Mouse (Mus musculus) erythroid progenitor cell, adult 5-6 weeks (primary cell): ENCODE data around the gene Slc5a6. TPM values are rescaled to one million over a fixed set of nuclear protein-coding genes. Genes with fewer than 3 reads are reported as not detected.
A peak's percentile ranks its signal among the peaks of the same experiment; 100 is the strongest.
"Not testable (repeated sequence)": the region's sequence is repeated elsewhere in the genome, so short reads cannot be mapped to it uniquely, and the experiment has no call there.

ENCODE experiments used
- ATAC-seq: replicated peaks from 2 replicates; pipeline ENCODE4 v1.8.0; 2016; ENCODE audit warnings: moderate number of reproducible peaks, mild to moderate bottlenecking, moderate TSS enrichment, inconsistent platforms; ENCODE audit not compliant: poor library complexity, low FRiP score, severe bottlenecking
- total RNA-seq, 2 experiments: library from RNA; stranded (forward) in 1 of 2; stranded (reverse) in 1 of 2; fragments of 150-400 nt in 1 of 2; fragments of 186-747, 209-891 nt in 1 of 2; gene quantifications; 2 replicates each; pipeline versions ENCODE4 v1.2.3 to v1.2.4; 2015 to 2017; ENCODE audit warnings: low replicate concordance in 2 of 2

The Slc5a6 gene
- total RNA-seq, 2 experiments from 2014 or later: not detected

- ATAC-seq: no peak
Observed at GRCm38 (mm10) chr5:31071059-31071458, 22.3 kb upstream of the Slc5a6 start.

GRCm38 (mm10) chr5:31069810-31070209 lies 21.1 kb upstream of the Slc5a6 start:
- ATAC-seq: no peak

- no peak for ATAC-seq
Observed at GRCm38 (mm10) chr5:31055216-31056140, 6.8 kb upstream of the Slc5a6 start.

GRCm38 (mm10) chr5:31054261-31055215 lies 5.8 kb upstream of the Slc5a6 start, which contains the start of gene Cad:
Gene Cad (plus strand): TSS chr5:31054780.
- ATAC-seq: peak; percentile 99

GRCm38 (mm10) chr5:31053728-31054127 lies 5.0 kb upstream of the Slc5a6 start:
- ATAC-seq: not testable (repeated sequence)

GRCm38 (mm10) chr5:31050427-31050826 lies 1.7 kb upstream of the Slc5a6 start:
- no peak for ATAC-seq

- ATAC-seq: peak; percentile 87
Observed at GRCm38 (mm10) chr5:31047848-31048762, 619 bp downstream of the Slc5a6 start, which contains the start of gene Atraid. Gene Atraid (plus strand): TSS chr5:31048312.

- no peak for ATAC-seq
Observed at GRCm38 (mm10) chr5:31047074-31047473, 1.6 kb downstream of the Slc5a6 start.

GRCm38 (mm10) chr5:31046416-31046815 lies 2.3 kb downstream of the Slc5a6 start:
- no peak for ATAC-seq

- ATAC-seq: no peak
Observed at GRCm38 (mm10) chr5:31038171-31038845, 10.4 kb downstream of the Slc5a6 start.

GRCm38 (mm10) chr5:31036556-31036955 lies 12.2 kb downstream of the Slc5a6 start:
- not testable (repeated sequence) for ATAC-seq

GRCm38 (mm10) chr5:31034669-31035068 lies 14.1 kb downstream of the Slc5a6 start:
- no peak for ATAC-seq

GRCm38 (mm10) chr5:31031508-31031907 lies 17.2 kb downstream of the Slc5a6 start:
- ATAC-seq: no peak

- no peak for ATAC-seq
Observed at GRCm38 (mm10) chr5:31030926-31031325, 17.8 kb downstream of the Slc5a6 start.

- no peak for ATAC-seq
Observed at GRCm38 (mm10) chr5:31024641-31025040, 24.1 kb downstream of the Slc5a6 start.

- ATAC-seq: no peak
Observed at GRCm38 (mm10) chr5:31023254-31023653, 25.5 kb downstream of the Slc5a6 start.

- no peak for ATAC-seq
Observed at GRCm38 (mm10) chr5:31022690-31023089, 26.0 kb downstream of the Slc5a6 start.

- not testable (repeated sequence) for ATAC-seq
Observed at GRCm38 (mm10) chr5:31021790-31022189, 26.9 kb downstream of the Slc5a6 start.

GRCm38 (mm10) chr5:31015913-31016312 lies 32.8 kb downstream of the Slc5a6 start:
- ATAC-seq: no peak
